Mouse (Mus musculus) gastrocnemius, postnatal 10 days (tissue): ENCODE data around the gene Zfr. TPM values are rescaled to one million over a fixed set of nuclear protein-coding genes. Genes with fewer than 3 reads are reported as not detected.
"Not testable (repeated sequence)": the region's sequence is repeated elsewhere in the genome, so short reads cannot be mapped to it uniquely, and the experiment has no call there.

Source experiments
- DNase-seq: peaks from one replicate; pipeline ENCODE4 v3.0.0; 2021; ENCODE audit warnings: mixed read lengths
- total RNA-seq, 2 experiments: library from RNA; stranded (reverse); gene quantifications; 2 replicates each; pipeline ENCODE4 v1.2.3; 2021

Zfr gene
- total RNA-seq, 2 experiments from 2014 or later: 72.3 to 89.0 TPM

- no peak for DNase-seq
Measured at GRCm38 (mm10) chr15:12214531-12215414, 97.1 kb downstream of the Zfr start.

GRCm38 (mm10) chr15:12215415-12215718 lies 97.7 kb downstream of the Zfr start:
- DNase-seq: no peak

- DNase-seq: no peak
Measured at GRCm38 (mm10) chr15:12216119-12216518, 98.5 kb downstream of the Zfr start.

GRCm38 (mm10) chr15:12216798-12217197 lies 99.2 kb downstream of the Zfr start:
- no peak for DNase-seq

- DNase-seq: not testable (repeated sequence)
Measured at GRCm38 (mm10) chr15:12217332-12217731, 99.7 kb downstream of the Zfr start.

GRCm38 (mm10) chr15:12217849-12218248 lies 100.2 kb downstream of the Zfr start:
- DNase-seq: no peak

- DNase-seq: no peak
Measured at GRCm38 (mm10) chr15:12218583-12219382, 101.2 kb downstream of the Zfr start.

- no peak for DNase-seq
Measured at GRCm38 (mm10) chr15:12221131-12221530, 103.5 kb downstream of the Zfr start.

- no peak for DNase-seq
Measured at GRCm38 (mm10) chr15:12222564-12223302, 105.1 kb downstream of the Zfr start.

GRCm38 (mm10) chr15:12223393-12223792 lies 105.8 kb downstream of the Zfr start:
- no peak for DNase-seq

- DNase-seq: no peak
Measured at GRCm38 (mm10) chr15:12224239-12224638, 106.6 kb downstream of the Zfr start.

GRCm38 (mm10) chr15:12225062-12225461 lies 107.4 kb downstream of the Zfr start:
- DNase-seq: no peak

- DNase-seq: no peak
Measured at GRCm38 (mm10) chr15:12226908-12227307, 109.3 kb downstream of the Zfr start.

- DNase-seq: no peak
Measured at GRCm38 (mm10) chr15:12227355-12227754, 109.7 kb downstream of the Zfr start.

- no peak for DNase-seq
Measured at GRCm38 (mm10) chr15:12229603-12230242, 112.1 kb downstream of the Zfr start.

GRCm38 (mm10) chr15:12230243-12230935 lies 112.8 kb downstream of the Zfr start:
- DNase-seq: no peak

- DNase-seq: no peak
Measured at GRCm38 (mm10) chr15:12231462-12231861, 113.8 kb downstream of the Zfr start.

GRCm38 (mm10) chr15:12232429-12232828 lies 114.8 kb downstream of the Zfr start:
- DNase-seq: no peak

GRCm38 (mm10) chr15:12233021-12233420 lies 115.4 kb downstream of the Zfr start:
- no peak for DNase-seq
